Mouse (Mus musculus): ENCODE data around the gene Fem1a. TPM values are rescaled to one million over a fixed set of nuclear protein-coding genes. Genes with fewer than 3 reads are reported as not detected.

Gene Fem1a
- 3.4 TPM for polyA plus RNA-seq (2017; shearing (Covaris generic))

DNA sequence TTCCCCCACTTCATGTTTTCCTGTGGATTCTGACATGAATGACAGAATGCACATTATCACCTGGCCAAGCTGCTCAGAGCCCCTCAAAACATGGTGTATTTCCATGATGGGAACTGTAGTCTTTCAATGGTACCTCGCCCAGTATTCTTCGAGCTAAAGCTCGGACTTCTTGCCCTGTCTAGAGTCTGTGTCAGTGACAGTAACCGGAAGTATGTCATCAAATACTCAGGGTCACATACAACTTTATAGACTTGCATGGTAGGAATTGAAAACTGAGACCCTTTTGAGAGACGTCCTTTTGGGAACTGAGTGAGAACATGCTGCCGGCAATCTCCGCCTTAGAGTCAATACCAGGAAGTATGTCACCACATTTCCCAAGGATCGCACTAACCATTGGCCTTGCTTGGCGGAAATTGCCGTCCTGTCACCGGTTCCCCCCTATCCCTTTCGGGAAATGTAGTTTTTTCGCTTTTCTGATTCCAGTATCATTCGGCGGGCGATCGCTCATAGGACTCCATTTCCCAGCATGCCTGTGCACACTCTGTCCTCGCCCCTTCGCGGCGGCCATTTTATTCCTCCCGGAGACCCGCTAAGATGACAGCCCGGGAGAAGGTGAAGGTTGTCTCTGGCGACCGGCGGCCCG, at the start of gene Fem1a:
Gene Fem1a (plus strand): TSS at position 572 of the 643 bp plus-strand sequence.

DNA sequence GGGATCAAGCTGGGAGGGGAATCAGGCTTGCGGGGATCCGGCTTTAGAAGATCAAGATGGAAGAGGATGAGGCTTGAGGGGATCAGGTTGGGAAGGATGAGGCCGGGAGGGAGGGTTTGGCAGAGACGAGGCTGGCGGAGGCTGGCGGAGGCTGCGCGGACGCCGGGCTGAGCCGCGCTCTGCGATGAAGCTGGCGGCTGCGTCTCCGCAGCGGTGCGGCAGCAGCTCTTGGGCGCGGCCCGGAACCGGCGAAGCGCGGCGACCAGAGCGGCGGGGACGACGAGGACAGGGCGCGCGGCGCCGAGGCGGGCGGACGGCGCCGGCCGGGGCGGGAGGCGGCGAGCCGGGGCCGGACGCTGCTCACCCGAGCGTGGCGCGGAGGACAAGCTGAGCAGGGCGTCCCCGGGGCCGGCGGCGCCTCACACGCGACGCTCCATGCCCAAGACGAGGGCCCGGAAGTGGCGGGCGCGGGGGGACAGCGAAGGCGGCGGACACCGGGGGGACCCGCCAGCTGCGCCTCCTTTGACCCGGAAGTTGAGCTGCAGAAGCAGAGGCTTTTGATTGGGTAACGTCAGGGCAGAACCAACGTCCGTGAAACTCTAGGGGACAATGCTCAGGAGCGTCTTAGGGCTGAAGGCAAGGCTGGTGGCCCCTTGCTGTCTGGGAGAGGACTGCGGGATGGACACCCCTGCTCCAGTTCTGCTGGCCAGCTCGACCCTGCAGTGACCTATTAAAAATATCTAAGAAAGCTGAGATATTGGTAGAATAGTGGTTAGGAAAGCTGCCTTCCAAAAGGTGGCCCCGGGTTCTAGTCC, 38.0 kb upstream of the Fem1a start, which contains the start of gene Dpp9:
Gene Dpp9 (minus strand): TSS at position 529 of the 815 bp plus-strand sequence.

DNA sequence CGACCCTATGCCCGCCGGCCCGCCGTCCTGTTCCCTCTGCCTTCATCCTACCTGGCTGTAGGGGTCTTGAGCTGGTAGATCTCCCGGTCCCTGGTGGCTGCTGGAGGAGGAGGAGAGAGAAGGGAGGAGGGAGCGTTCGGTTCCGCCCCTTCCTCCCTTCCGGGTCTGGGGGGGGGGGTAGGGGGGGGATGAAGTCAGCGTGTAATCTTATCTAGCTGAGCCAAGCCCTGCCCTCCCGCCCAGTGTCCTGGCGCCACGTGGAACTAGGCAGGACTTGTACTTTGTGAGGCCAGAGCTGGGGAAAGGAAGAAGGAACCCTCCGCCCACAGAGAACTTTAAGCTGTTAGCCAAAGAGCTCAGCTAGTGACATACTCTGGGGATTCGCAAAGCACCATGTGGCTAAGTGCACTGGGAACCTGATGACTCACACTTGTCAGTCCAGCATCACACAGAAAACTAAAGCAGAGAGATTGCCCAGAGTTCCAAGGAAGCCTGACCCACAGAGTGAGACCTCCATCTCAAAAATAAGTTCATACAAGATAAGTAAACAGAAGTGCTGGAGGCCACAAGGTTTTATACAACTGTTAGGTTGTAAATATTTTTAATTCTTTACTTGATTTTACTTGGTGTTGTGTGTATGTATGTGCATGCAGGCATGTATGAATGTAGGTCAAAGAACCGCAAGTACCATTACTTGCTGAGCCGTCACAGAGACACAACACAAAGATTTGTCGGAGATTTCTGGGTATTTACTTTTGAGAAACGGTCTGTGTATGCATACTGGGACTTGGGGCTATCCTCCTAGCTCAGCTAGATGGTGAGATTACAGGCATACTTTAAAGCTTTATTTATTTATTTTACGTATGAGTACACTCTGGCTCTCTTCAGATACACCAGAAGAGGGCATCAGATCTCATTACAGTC, 20.3 kb downstream of the Fem1a start, which contains the start of gene Ticam1:
Gene Ticam1 (minus strand): TSS at position 144 of the 924 bp plus-strand sequence.

DNA sequence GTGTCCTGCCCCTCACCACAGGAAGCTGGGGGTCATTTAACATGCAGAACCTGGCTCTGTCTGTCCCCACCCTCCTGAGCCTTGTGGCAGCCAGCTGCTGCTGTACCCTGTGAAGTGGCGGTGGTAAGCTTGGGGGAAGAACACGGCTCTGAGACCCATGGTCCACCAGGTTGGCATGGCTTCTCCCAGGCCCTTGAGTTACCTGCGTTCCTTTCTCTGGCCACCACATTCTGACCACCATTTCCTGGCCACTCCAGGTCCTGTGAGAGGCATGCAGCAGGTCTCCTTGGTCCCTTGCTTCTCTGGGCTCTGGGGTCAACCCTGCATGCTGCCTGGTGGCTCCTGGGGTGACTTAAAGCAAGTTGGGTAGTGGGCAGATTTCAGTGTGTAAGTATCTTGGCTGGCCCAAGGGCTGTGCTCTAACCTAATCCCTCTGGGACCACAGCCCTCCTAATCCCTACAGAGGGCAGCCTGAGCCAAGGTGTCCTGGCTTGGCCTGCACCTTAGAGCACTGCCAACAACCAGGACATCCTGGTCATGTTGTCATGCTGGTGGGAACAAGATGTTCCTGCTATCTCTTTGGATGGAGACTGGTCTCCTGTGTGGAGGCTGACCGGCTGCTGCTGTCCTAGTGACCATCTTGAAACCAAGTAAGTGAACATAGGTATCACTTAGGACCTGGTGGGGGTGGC, 36.1 kb downstream of the Fem1a start, which contains the start of gene Plin3:
Gene Plin3 (minus strand): TSS at position 343 of the 692 bp plus-strand sequence.

DNA sequence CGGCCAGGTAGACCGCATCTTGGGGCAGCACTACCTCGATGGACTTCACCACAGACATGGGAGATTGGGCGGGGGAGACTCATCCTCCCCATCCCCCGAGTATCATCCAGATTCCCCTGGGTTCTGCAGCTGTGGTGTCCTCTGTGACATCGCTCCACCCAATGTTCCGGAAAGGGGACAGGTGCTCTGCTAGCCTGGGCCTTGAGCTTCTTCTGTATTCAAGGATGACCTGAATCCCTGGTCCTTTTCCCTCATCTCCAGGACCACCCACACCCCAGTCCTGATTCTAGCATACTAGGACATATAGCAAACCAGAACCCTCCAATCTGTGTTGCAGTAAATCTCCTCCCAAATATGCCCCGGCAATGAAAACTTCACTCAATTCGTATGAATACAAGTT, 43.6 kb downstream of the Fem1a start, which contains the start of gene Arrdc5:
Gene Arrdc5 (minus strand): TSS at position 101 of the 400 bp plus-strand sequence.

GRCm38 (mm10) chr17:56303160-56303846, 46.7 kb downstream of the Fem1a start, which contains the start of gene Uhrf1:
Uhrf1 (plus strand) TSS chr17:56303321.

Other genes starting within 250 kb of the Fem1a start
- 164 TPM for gene Sh3gl1, start 220.2 kb upstream of the Fem1a start, polyA plus RNA-seq (2017; shearing (Covaris generic))
- gene Chaf1a, start 216.4 kb upstream of the Fem1a start, polyA plus RNA-seq (2017; shearing (Covaris generic)) = 1.2 TPM
- gene Ubxn6, start 181.8 kb upstream of the Fem1a start, polyA plus RNA-seq (2017; shearing (Covaris generic)) = 75.5 TPM
- gene Hdgfl2, start 177.2 kb upstream of the Fem1a start, polyA plus RNA-seq (2017; shearing (Covaris generic)) = 139 TPM
- not detected for gene Plin4, start 147.0 kb upstream of the Fem1a start, polyA plus RNA-seq (2017; shearing (Covaris generic))
- gene Plin5, start 139.2 kb upstream of the Fem1a start, polyA plus RNA-seq (2017; shearing (Covaris generic)) = not detected
- gene Lrg1, start 134.8 kb upstream of the Fem1a start, polyA plus RNA-seq (2017; shearing (Covaris generic)) = not detected
- not detected for gene Sema6b, start 116.5 kb upstream of the Fem1a start, polyA plus RNA-seq (2017; shearing (Covaris generic))
- 34.1 TPM for gene Tnfaip8l1, start 94.3 kb upstream of the Fem1a start, polyA plus RNA-seq (2017; shearing (Covaris generic))
- 60.7 TPM for gene Mydgf, start 72.9 kb upstream of the Fem1a start, polyA plus RNA-seq (2017; shearing (Covaris generic))
- gene Dpp9, start 37.9 kb upstream of the Fem1a start, polyA plus RNA-seq (2017; shearing (Covaris generic)) = 40.5 TPM
- gene Ticam1, start 20.0 kb downstream of the Fem1a start, polyA plus RNA-seq (2017; shearing (Covaris generic)) = 8.1 TPM
- gene Plin3, start 36.1 kb downstream of the Fem1a start, polyA plus RNA-seq (2017; shearing (Covaris generic)) = 40.9 TPM
- gene Arrdc5, start 43.5 kb downstream of the Fem1a start, polyA plus RNA-seq (2017; shearing (Covaris generic)) = not detected
- 25.1 TPM for gene Uhrf1, start 46.5 kb downstream of the Fem1a start, polyA plus RNA-seq (2017; shearing (Covaris generic))
- 15.9 TPM for gene Kdm4b, start 69.3 kb downstream of the Fem1a start, polyA plus RNA-seq (2017; shearing (Covaris generic))
- 13.4 TPM for gene Ptprs, start 219.7 kb downstream of the Fem1a start, polyA plus RNA-seq (2017; shearing (Covaris generic))

All from activated CD4-positive, CD25-positive, alpha-beta regulatory T cell, adult 9 weeks (primary cell).